Mouse (Mus musculus) megakaryocyte, embryonic 14.5 days (primary cell): ENCODE data around the gene Arid3a.

Source experiments
- FLI1 ChIP-seq: IDR thresholded peaks from 2 replicates; pipeline ENCODE4 v1.6.1; 2012; ENCODE audit warnings: low read length, inconsistent platforms, mixed read lengths
- GATA1 ChIP-seq: IDR thresholded peaks from 3 replicates; pipeline ENCODE4 v1.6.1; 2012; ENCODE audit warnings: mixed read lengths, low read length, inconsistent platforms, borderline replicate concordance

DNA sequence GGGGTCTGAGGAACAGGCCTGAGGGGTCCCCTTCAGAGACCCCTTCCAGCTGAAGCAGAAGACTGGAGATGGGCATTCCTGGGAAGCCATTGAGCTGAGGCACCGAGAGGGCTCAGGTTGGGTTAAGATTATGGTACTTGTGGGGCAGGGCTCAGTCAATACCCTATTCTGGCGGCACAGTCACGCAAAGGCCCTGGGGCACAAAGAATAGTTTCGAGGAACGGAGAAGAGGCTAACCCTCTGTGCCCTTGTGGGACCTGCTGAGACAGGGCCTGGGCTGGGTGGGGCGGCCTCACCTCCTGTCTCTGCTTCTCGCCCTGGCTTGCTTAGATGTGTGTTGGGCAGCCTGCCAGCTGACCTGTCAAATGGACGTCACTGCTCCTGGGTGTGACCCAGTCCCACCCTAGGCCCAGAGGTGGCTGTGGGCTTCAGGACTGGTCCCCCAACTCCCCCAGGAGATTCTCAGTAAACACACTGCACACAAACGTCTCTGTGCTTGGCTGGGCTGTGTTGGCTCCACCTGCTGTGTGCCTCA is 6.4 kb downstream of the Arid3a start:
- TF ChIP-seq GATA1, result no peak
- TF ChIP-seq FLI1, result no peak
